Mouse (Mus musculus): ENCODE results near the gene Bpi. TPM values are rescaled to one million over a fixed set of nuclear protein-coding genes. Genes with fewer than 3 reads are reported as not detected.

Bpi gene
- polyA plus RNA-seq, 1 experiment from 2014 or later, result not detected

DNA sequence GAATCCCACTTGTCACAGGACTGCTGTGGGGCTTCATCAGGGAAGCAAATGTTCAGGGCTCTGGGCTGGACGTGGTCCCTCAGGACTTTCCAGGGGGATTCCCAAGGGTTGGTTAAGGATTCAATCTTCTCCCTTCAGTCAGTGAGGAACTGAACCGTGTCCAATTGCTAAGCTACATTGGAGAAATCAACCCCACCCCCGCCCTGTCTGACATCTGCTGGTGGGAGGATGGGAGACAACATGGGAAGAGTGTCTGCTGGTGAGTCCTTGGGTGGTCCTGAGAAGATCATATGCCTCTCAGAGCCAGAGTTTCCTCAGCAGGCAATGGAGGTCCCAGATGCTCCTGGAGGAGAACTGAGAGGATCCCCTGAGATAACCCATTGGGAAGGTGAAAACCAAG lies 25.5 kb upstream of the Bpi start:
- H3K9ac ChIP-seq (replicated peaks; ENCODE audit: low read depth, low read length), result no peak overlapping the region
- no peaks in the 10 kb centered on the region for H3K36me3 ChIP-seq (ENCODE audit: control insufficient read depth, insufficient read depth, low read length)
- 57% methylated on average over 3 of the region's 3 CpGs for WGBS
- no peak overlapping the region for H3K4me2 ChIP-seq (replicated peaks; ENCODE audit: low read depth, low read length)
- H3K27ac ChIP-seq (ENCODE audit: low read length), result no peak overlapping the region
- no peaks in the 10 kb centered on the region; the same call in 1 of the 2 replicates for H3K9me3 ChIP-seq (ENCODE audit: control insufficient read depth, low read depth, low read length)
- no peaks in the 10 kb centered on the region for H3K27me3 ChIP-seq (ENCODE audit: control insufficient read depth, insufficient read depth, low read length)
- no peak overlapping the region for H3K4me3 ChIP-seq (ENCODE audit: low read depth, low read length)
- peaks cover 8% of the 10 kb centered on the region; the same call in 1 of the 2 replicates for H3K4me1 ChIP-seq (ENCODE audit: control insufficient read depth, insufficient read depth, low read length)
- ATAC-seq (ENCODE audit: insufficient number of reproducible peaks, insufficient read depth, low FRiP score, low read depth), result no peak

DNA sequence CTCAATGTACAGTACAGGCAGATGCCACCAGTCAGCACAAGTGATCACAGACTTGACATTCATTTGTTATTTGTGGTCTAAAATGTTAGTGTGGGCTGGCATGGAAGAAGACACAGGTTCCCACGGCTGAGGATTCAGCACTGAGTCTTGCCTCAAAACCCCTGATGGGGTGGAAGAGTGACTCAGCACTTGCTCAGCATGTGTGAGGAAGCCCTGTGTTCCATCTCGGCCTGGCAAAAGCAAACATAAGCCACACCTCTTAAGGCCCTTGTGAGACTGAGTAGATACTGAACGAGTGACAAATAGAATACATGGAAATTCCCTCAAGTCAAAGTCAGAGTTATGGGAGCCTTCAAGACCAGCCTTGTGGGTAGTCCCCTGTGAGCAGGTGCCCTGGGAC lies 24.8 kb upstream of the Bpi start:
- Histone ChIP-seq H3K27me3 (ENCODE audit: control insufficient read depth, insufficient read depth, low read length) (no peaks in the 10 kb centered on the region), H3K9me3 (ENCODE audit: control insufficient read depth, low read depth, low read length) (no peaks in the 10 kb centered on the region; the same call in 1 of the 2 replicates), H3K9ac (replicated peaks; ENCODE audit: low read depth, low read length) (no peak overlapping the region), H3K36me3 (ENCODE audit: control insufficient read depth, insufficient read depth, low read length) (no peaks in the 10 kb centered on the region), H3K27ac (ENCODE audit: low read length) (no peak overlapping the region), H3K4me2 (replicated peaks; ENCODE audit: low read depth, low read length) (no peak overlapping the region), H3K4me3 (ENCODE audit: low read depth, low read length) (no peak overlapping the region), H3K4me1 (ENCODE audit: control insufficient read depth, insufficient read depth, low read length) (peaks cover 8% of the 10 kb centered on the region; the same call in 1 of the 2 replicates)
- no peak for ATAC-seq (ENCODE audit: insufficient number of reproducible peaks, insufficient read depth, low FRiP score, low read depth)
- 64% methylated on average over 3 of the region's 3 CpGs for WGBS

DNA sequence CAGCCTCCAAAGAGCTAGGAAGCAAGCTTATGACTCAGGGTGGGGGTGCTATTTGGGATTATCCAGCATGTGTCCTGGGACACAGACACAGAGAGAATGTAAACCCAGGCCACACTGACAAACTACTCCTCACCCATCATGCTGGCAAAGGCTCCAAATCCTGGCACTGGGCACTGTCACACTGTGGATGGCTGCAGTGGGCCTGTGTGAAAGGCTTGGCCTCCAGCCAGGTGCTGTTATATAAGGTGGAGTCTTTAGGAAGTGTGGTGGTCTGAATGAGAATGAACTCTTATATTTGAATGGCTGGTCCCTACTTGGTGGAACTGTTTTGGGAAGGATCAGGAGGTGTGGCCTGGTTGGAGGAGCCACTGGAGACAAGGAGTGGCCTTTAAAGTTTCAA lies 21.2 kb upstream of the Bpi start:
- Histone ChIP-seq H3K9me3 (ENCODE audit: control insufficient read depth, low read depth, low read length) (no peaks in the 10 kb centered on the region; the same call in 1 of the 2 replicates), H3K9ac (replicated peaks; ENCODE audit: low read depth, low read length) (no peak overlapping the region), H3K27ac (ENCODE audit: low read length) (no peak overlapping the region), H3K4me2 (replicated peaks; ENCODE audit: low read depth, low read length) (no peak overlapping the region), H3K4me3 (ENCODE audit: low read depth, low read length) (no peak overlapping the region), H3K4me1 (ENCODE audit: control insufficient read depth, insufficient read depth, low read length) (no peaks in the 10 kb centered on the region), H3K36me3 (ENCODE audit: control insufficient read depth, insufficient read depth, low read length) (no peaks in the 10 kb centered on the region), H3K27me3 (ENCODE audit: control insufficient read depth, insufficient read depth, low read length) (no peaks in the 10 kb centered on the region)
- ATAC-seq (ENCODE audit: insufficient number of reproducible peaks, insufficient read depth, low FRiP score, low read depth), result no peak

DNA sequence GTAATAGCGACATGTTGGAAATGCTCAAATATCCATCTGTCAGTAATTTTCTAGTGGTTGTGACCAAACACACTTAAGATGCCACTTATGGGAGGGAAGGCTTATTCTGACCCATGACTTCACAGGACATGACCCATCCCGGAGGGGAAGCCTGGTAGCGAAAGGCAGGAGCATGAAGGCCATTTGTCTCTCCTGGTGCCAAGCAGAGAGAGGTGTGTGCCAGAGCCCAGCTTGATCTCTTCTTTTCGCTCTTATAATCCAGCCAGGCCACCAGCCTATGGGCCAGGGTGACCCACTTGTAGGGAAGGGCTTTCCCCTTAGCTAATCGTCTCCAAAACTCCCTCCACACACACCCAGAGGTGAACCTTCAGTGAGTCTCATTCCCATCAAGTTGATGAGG lies 19.8 kb upstream of the Bpi start:
- H3K36me3 ChIP-seq (ENCODE audit: control insufficient read depth, insufficient read depth, low read length), result no peaks in the 10 kb centered on the region

DNA sequence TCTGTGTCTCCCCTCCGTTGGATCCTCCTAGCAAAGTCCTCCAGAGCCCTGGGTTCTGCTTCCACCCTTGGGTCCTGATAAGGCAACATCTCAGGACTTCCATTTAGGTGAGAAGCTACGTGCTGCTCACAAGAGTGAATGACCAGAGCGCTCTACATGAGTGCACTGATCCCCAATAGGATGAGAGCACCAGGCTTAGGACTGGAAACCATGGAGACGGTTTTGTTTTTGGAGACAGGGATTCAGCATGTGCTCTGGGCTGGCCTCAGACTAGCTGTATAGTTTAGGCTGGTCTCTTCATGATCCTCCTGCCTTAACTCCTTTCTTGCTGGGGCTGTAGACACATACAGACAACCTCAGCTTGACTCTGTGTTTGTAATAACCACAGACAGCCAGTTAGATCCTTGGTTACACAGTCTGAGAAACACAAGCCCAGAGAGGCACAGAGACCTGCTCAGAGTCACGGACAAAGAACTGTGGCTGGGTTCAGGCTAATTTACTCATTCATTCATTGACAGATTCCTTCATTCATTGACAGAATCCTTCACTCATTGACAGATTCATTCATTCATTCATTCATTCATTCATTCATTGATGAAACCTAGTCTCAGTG lies 16.7 kb upstream of the Bpi start:
- Histone ChIP-seq H3K9me3 (ENCODE audit: control insufficient read depth, low read depth, low read length) (no peaks in the 10 kb centered on the region), H3K36me3 (ENCODE audit: control insufficient read depth, insufficient read depth, low read length) (no peaks in the 10 kb centered on the region), H3K4me2 (replicated peaks; ENCODE audit: low read depth, low read length) (no peak overlapping the region), H3K27me3 (ENCODE audit: control insufficient read depth, insufficient read depth, low read length) (no peaks in the 10 kb centered on the region), H3K4me1 (ENCODE audit: control insufficient read depth, insufficient read depth, low read length) (no peaks in the 10 kb centered on the region), H3K9ac (replicated peaks; ENCODE audit: low read depth, low read length) (no peak overlapping the region), H3K27ac (ENCODE audit: low read length) (no peak overlapping the region), H3K4me3 (ENCODE audit: low read depth, low read length) (no peak overlapping the region)
- WGBS, result 66% methylated on average over 5 of the region's 5 CpGs
- no peak for ATAC-seq (ENCODE audit: insufficient number of reproducible peaks, insufficient read depth, low FRiP score, low read depth)

More for the DNA sequence above, 19.8 kb upstream of the Bpi start:
- Histone ChIP-seq H3K4me1 (ENCODE audit: control insufficient read depth, insufficient read depth, low read length) (no peaks in the 10 kb centered on the region), H3K4me2 (replicated peaks; ENCODE audit: low read depth, low read length) (no peak overlapping the region), H3K9me3 (ENCODE audit: control insufficient read depth, low read depth, low read length) (no peaks in the 10 kb centered on the region; the same call in 1 of the 2 replicates), H3K27ac (ENCODE audit: low read length) (no peak overlapping the region), H3K9ac (replicated peaks; ENCODE audit: low read depth, low read length) (no peak overlapping the region), H3K4me3 (ENCODE audit: low read depth, low read length) (no peak overlapping the region), H3K27me3 (ENCODE audit: control insufficient read depth, insufficient read depth, low read length) (no peaks in the 10 kb centered on the region)
- whole genome bisulfite sequencing, result 86% methylated on average over 5 of the region's 5 CpGs
- no peak for ATAC-seq (ENCODE audit: insufficient number of reproducible peaks, insufficient read depth, low FRiP score, low read depth)

- no peak overlapping the region for H3K27ac ChIP-seq (ENCODE audit: low read length)
- H3K4me3 ChIP-seq (ENCODE audit: low read depth, low read length), result no peak overlapping the region
- H3K36me3 ChIP-seq (ENCODE audit: control insufficient read depth, insufficient read depth, low read length), result no peaks in the 10 kb centered on the region
- no peaks in the 10 kb centered on the region for H3K9me3 ChIP-seq (ENCODE audit: control insufficient read depth, low read depth, low read length)
- H3K9ac ChIP-seq (replicated peaks; ENCODE audit: low read depth, low read length), result no peak overlapping the region
- no peak overlapping the region for H3K4me2 ChIP-seq (replicated peaks; ENCODE audit: low read depth, low read length)
- no peak for ATAC-seq (ENCODE audit: insufficient number of reproducible peaks, insufficient read depth, low FRiP score, low read depth)
- no peaks in the 10 kb centered on the region for H3K4me1 ChIP-seq (ENCODE audit: control insufficient read depth, insufficient read depth, low read length)
- no peaks in the 10 kb centered on the region for H3K27me3 ChIP-seq (ENCODE audit: control insufficient read depth, insufficient read depth, low read length)
- WGBS, result 82% methylated on average over 18 of the region's 18 CpGs
These were observed 15.6 kb upstream of the Bpi start for GRCm38 (mm10) chr2:158242170-158242896.

DNA sequence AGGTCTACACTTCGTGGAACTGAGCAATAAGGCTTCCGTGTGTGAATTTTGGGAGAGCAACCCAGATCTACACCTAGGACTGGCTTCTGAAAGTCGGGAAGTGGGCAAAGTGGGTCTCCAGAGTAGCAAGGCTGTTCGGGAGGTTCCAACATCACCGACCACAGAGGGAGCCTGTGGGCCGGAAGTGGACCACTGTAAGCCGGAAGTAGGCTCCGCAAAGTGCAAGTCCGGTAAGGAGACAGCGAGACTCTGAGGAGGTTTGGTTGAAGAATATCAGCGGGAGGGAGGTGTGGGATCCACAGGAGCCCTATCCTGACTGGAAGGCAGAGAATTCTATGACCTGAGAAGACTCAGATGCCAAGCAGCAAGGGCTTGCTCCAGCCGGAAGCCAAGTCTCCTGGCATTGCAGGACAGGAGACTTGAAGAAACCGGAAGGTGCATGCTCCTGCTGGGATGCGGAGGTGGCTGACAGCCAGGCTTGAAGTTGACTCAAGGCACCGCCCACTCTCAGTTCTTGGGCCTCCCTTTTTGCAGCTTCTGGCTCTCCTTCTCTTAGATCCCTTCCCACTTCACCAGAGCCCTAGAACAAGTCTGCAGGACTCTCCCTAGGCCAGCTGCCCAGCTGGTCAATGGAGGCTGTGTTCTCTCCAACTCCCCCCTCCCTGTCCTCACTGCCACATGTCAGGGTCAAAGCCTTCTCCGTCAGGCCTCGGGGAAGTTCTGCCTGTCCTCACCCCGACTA lies 14.6 kb upstream of the Bpi start:
- Histone ChIP-seq H3K27ac (ENCODE audit: low read length) (no peak overlapping the region), H3K4me2 (replicated peaks; ENCODE audit: low read depth, low read length) (no peak overlapping the region), H3K36me3 (ENCODE audit: control insufficient read depth, insufficient read depth, low read length) (no peaks in the 10 kb centered on the region), H3K4me3 (ENCODE audit: low read depth, low read length) (no peak overlapping the region), H3K9ac (replicated peaks; ENCODE audit: low read depth, low read length) (no peak overlapping the region), H3K9me3 (ENCODE audit: control insufficient read depth, low read depth, low read length) (no peaks in the 10 kb centered on the region), H3K27me3 (ENCODE audit: control insufficient read depth, insufficient read depth, low read length) (no peaks in the 10 kb centered on the region), H3K4me1 (ENCODE audit: control insufficient read depth, insufficient read depth, low read length) (no peaks in the 10 kb centered on the region)
- WGBS, result 71% methylated on average over 18 of the region's 18 CpGs
- no peak for ATAC-seq (ENCODE audit: insufficient number of reproducible peaks, insufficient read depth, low FRiP score, low read depth)

DNA sequence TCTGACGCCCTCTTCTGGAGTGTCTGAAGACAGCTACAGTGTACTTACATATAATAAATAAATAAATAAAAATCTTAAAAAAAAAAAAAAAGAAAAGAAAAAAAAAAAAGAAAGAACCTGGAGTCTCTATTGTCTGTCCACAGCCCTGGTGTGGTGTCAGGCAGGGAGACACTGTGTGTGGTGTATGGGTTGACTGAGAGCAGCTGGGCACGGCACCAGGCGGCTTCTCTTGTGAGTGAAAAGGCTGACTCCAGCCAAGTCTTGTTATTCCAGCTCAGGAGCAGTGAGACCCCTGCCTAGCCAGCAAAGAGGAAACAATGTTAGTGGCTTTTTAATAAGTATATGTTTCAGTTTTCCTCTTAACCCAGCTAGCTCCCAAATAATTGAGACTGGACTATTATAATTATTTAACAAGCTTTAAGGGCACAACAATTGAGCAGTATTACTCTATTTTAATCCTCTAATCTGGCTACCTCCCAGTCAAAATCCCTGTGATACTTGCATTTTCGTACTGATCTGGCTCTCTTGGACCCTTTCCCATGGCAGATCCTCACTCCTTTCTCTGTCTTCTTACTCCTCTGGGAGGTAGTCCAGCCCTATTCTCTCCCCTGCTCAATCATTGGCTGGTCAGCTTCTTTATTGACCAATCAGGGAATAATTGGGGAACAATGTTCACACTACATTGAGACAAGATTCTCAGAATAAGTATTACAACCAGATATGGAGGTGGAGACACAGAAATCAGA lies 12.6 kb upstream of the Bpi start:
- ATAC-seq (ENCODE audit: insufficient number of reproducible peaks, insufficient read depth, low FRiP score, low read depth), result no peak
- WGBS, result 78% methylated on average over 4 of the region's 4 CpGs
- Histone ChIP-seq H3K27me3 (ENCODE audit: control insufficient read depth, insufficient read depth, low read length) (no peaks in the 10 kb centered on the region), H3K4me3 (ENCODE audit: low read depth, low read length) (no peak overlapping the region), H3K36me3 (ENCODE audit: control insufficient read depth, insufficient read depth, low read length) (no peaks in the 10 kb centered on the region), H3K9me3 (ENCODE audit: control insufficient read depth, low read depth, low read length) (no peaks in the 10 kb centered on the region), H3K27ac (ENCODE audit: low read length) (no peak overlapping the region), H3K9ac (replicated peaks; ENCODE audit: low read depth, low read length) (no peak overlapping the region), H3K4me2 (replicated peaks; ENCODE audit: low read depth, low read length) (no peak overlapping the region), H3K4me1 (ENCODE audit: control insufficient read depth, insufficient read depth, low read length) (no peaks in the 10 kb centered on the region)

All from stomach, embryonic 14.5 days (tissue).